Mouse (Mus musculus): ENCODE measurements around the gene Cdr2l.

DNA sequence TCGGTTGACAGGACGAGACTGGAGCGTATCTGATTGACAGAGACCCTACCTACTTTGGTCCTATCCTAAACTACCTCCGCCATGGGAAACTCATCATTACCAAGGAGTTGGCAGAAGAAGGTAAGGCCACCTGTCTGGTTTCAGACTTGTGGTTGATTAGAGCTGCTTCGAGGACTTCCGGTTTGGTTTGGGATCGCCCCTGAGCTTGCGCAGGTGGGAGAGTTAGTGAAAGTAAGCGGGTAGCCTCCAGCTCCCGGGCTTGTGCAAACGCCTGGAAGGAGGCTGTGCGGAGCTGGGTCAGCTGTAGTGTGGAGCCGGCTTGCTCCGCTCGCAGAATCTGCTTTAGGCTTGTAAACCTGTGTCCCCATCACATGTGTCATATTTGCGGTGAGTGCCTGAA, 40.3 kb downstream of the Cdr2l start:
- TF ChIP-seq POLR2AphosphoS2 (IDR thresholded peaks at IDR 0.05; ENCODE audit: low read depth, low read length) (no peak), POLR2A (IDR thresholded peaks at IDR 0.05; ENCODE audit: low read depth, low read length) (no peak), KAT2A (IDR thresholded peaks at IDR 0.05; ENCODE audit: insufficient replicate concordance, low read length) (no peak)
